Mouse (Mus musculus): ENCODE results near the gene Hoxb6. TPM values are rescaled to one million over a fixed set of nuclear protein-coding genes. Genes with fewer than 3 reads are reported as not detected.

The Hoxb6 gene
- polyA plus RNA-seq, 1 experiment: not detected

- Histone ChIP-seq H3K4me1 (ENCODE audit: control insufficient read depth, insufficient read depth, low read length) (peaks cover 5% of the 10 kb centered on the region; the same call in 1 of the 2 replicates), H3K4me3 (ENCODE audit: insufficient read depth, low read length) (peak overlapping the region; percentile 30)
- TF ChIP-seq POLR2A (IDR thresholded peaks at IDR 0.05; ENCODE audit: borderline replicate concordance, low read depth, low read length): no peak
- no peak for TF ChIP-seq CTCF (IDR thresholded peaks at IDR 0.05; ENCODE audit: low read depth, low read length)
These were observed 7.2 kb upstream of the Hoxb6 start for GRCm38 (mm10) chr11:96284774-96285734.

GRCm38 (mm10) chr11:96285771-96286738 is 6.2 kb upstream of the Hoxb6 start, which contains the start of gene Hoxb7:
Hoxb7 (plus strand) TSS chr11:96286623.
- TF ChIP-seq POLR2A (IDR thresholded peaks at IDR 0.05; ENCODE audit: borderline replicate concordance, low read depth, low read length) (no peak), CTCF (IDR thresholded peaks at IDR 0.05; ENCODE audit: low read depth, low read length) (no peak)
- Histone ChIP-seq H3K4me3 (ENCODE audit: insufficient read depth, low read length) (peak within 1 kb of the TSS; percentile 52), H3K27ac (ENCODE audit: insufficient read depth, low read depth, low read length) (no peak within 1 kb of the TSS), H3K4me1 (ENCODE audit: control insufficient read depth, insufficient read depth, low read length) (peaks cover 5% of the 10 kb centered on the region; the same call in 1 of the 2 replicates)

More at GRCm38 (mm10) chr11:96284774-96285734, 7.2 kb upstream of the Hoxb6 start:
- no peak overlapping the region for H3K27ac ChIP-seq (ENCODE audit: insufficient read depth, low read depth, low read length)

GRCm38 (mm10) chr11:96286739-96287385 is 5.4 kb upstream of the Hoxb6 start:
- peaks cover 5% of the 10 kb centered on the region; the same call in 1 of the 2 replicates for H3K4me1 ChIP-seq (ENCODE audit: control insufficient read depth, insufficient read depth, low read length)
- peak overlapping the region; percentile 52 for H3K4me3 ChIP-seq (ENCODE audit: insufficient read depth, low read length)
- no peak for TF ChIP-seq POLR2A (IDR thresholded peaks at IDR 0.05; ENCODE audit: borderline replicate concordance, low read depth, low read length)
- TF ChIP-seq CTCF (IDR thresholded peaks at IDR 0.05; ENCODE audit: low read depth, low read length): no peak
- no peak overlapping the region for H3K27ac ChIP-seq (ENCODE audit: insufficient read depth, low read depth, low read length)

GRCm38 (mm10) chr11:96287411-96287810 is 4.9 kb upstream of the Hoxb6 start:
- H3K4me3 ChIP-seq (ENCODE audit: insufficient read depth, low read length): no peak overlapping the region
- no peak for TF ChIP-seq CTCF (IDR thresholded peaks at IDR 0.05; ENCODE audit: low read depth, low read length)
- no peak for TF ChIP-seq POLR2A (IDR thresholded peaks at IDR 0.05; ENCODE audit: borderline replicate concordance, low read depth, low read length)
- H3K27ac ChIP-seq (ENCODE audit: insufficient read depth, low read depth, low read length): no peak overlapping the region
- H3K4me1 ChIP-seq (ENCODE audit: control insufficient read depth, insufficient read depth, low read length): peaks cover 5% of the 10 kb centered on the region; the same call in 1 of the 2 replicates

- Histone ChIP-seq H3K27ac (ENCODE audit: insufficient read depth, low read depth, low read length) (no peak overlapping the region), H3K4me1 (ENCODE audit: control insufficient read depth, insufficient read depth, low read length) (peaks cover 5% of the 10 kb centered on the region; the same call in 1 of the 2 replicates), H3K4me3 (ENCODE audit: insufficient read depth, low read length) (no peak overlapping the region)
- TF ChIP-seq POLR2A (IDR thresholded peaks at IDR 0.05; ENCODE audit: borderline replicate concordance, low read depth, low read length) (no peak), CTCF (IDR thresholded peaks at IDR 0.05; ENCODE audit: low read depth, low read length) (no peak)
These were observed 3.6 kb upstream of the Hoxb6 start for GRCm38 (mm10) chr11:96288455-96289221.

GRCm38 (mm10) chr11:96289293-96289692 is 3.0 kb upstream of the Hoxb6 start:
- Histone ChIP-seq H3K27ac (ENCODE audit: insufficient read depth, low read depth, low read length) (no peak overlapping the region), H3K4me1 (ENCODE audit: control insufficient read depth, insufficient read depth, low read length) (peaks cover 5% of the 10 kb centered on the region; the same call in 1 of the 2 replicates), H3K4me3 (ENCODE audit: insufficient read depth, low read length) (no peak overlapping the region)
- TF ChIP-seq CTCF (IDR thresholded peaks at IDR 0.05; ENCODE audit: low read depth, low read length) (no peak), POLR2A (IDR thresholded peaks at IDR 0.05; ENCODE audit: borderline replicate concordance, low read depth, low read length) (no peak)

- H3K4me3 ChIP-seq (ENCODE audit: insufficient read depth, low read length): no peak overlapping the region
- H3K4me1 ChIP-seq (ENCODE audit: control insufficient read depth, insufficient read depth, low read length): peaks cover 2% of the 10 kb centered on the region; the same call in 1 of the 2 replicates
- TF ChIP-seq POLR2A (IDR thresholded peaks at IDR 0.05; ENCODE audit: borderline replicate concordance, low read depth, low read length) (no peak), CTCF (IDR thresholded peaks at IDR 0.05; ENCODE audit: low read depth, low read length) (no peak)
- no peak overlapping the region for H3K27ac ChIP-seq (ENCODE audit: insufficient read depth, low read depth, low read length)
These were observed 2.4 kb upstream of the Hoxb6 start for GRCm38 (mm10) chr11:96289837-96290236.

- Histone ChIP-seq H3K4me1 (ENCODE audit: control insufficient read depth, insufficient read depth, low read length) (peaks cover 2% of the 10 kb centered on the region; the same call in 1 of the 2 replicates), H3K4me3 (ENCODE audit: insufficient read depth, low read length) (no peak overlapping the region), H3K27ac (ENCODE audit: insufficient read depth, low read depth, low read length) (no peak overlapping the region)
- TF ChIP-seq CTCF (IDR thresholded peaks at IDR 0.05; ENCODE audit: low read depth, low read length) (no peak), POLR2A (IDR thresholded peaks at IDR 0.05; ENCODE audit: borderline replicate concordance, low read depth, low read length) (no peak)
These were observed 1.4 kb upstream of the Hoxb6 start for GRCm38 (mm10) chr11:96290705-96291355.
